Mouse (Mus musculus) limb, embryonic 11.5 days (tissue): Measurements from ENCODE around the gene Tbl2. TPM values are rescaled to one million over a fixed set of nuclear protein-coding genes. Genes with fewer than 3 reads are reported as not detected.
A peak's percentile ranks its signal among the peaks of the same experiment; 100 is the strongest.

ENCODE experiments used
- ATAC-seq: fragments of 200-750 bp; cut with Nextera tagmentation; 2 replicates; pipeline ENCODE4 v1.8.0; 2017; ENCODE audit warnings: low read depth; ENCODE audit not compliant: insufficient number of reproducible peaks, low FRiP score, low TSS enrichment
- DNase-seq: peaks from one replicate; pipeline ENCODE4 v3.0.0-alpha.2; 2015; ENCODE audit warnings: low spot score
- H3K27ac ChIP-seq: fragments of 300-500 bp; sonication (generic); replicated peaks from 2 replicates; pipeline ENCODE4 v1.5.1; 2014; ENCODE audit warnings: low read depth, mild to moderate bottlenecking, low read length
- H3K27me3 ChIP-seq: fragments of 300-500 bp; sonication (generic); 2 replicates; pipeline ENCODE4 v1.6.1; 2014; ENCODE audit warnings: mild to moderate bottlenecking, low read length, mixed read lengths; ENCODE audit not compliant: control insufficient read depth, insufficient read depth
- H3K36me3 ChIP-seq: fragments of 300-500 bp; sonication (generic); 2 replicates; pipeline ENCODE4 v1.6.1; 2014; ENCODE audit warnings: mild to moderate bottlenecking, low read length, moderate library complexity, mixed read lengths; ENCODE audit not compliant: control insufficient read depth, insufficient read depth
- H3K4me1 ChIP-seq: fragments of 300-500 bp; sonication (generic); 2 replicates; pipeline ENCODE4 v1.6.1; 2014; ENCODE audit warnings: low read length, mixed read lengths; ENCODE audit not compliant: control insufficient read depth, insufficient read depth
- H3K4me2 ChIP-seq: fragments of 300-500 bp; sonication (generic); 2 replicates; pipeline ENCODE4 v1.6.1; 2014; ENCODE audit warnings: low read depth, mild to moderate bottlenecking, moderate library complexity; ENCODE audit not compliant: severe bottlenecking
- H3K4me3 ChIP-seq: fragments of 300-500 bp; sonication (generic); 2 replicates; pipeline ENCODE4 v1.5.1; 2014; ENCODE audit warnings: low read depth, low read length
- H3K9ac ChIP-seq: fragments of 300-500 bp; sonication (generic); 2 replicates; pipeline ENCODE4 v1.6.1; 2014; ENCODE audit warnings: mild to moderate bottlenecking, low read length
- H3K9me3 ChIP-seq: fragments of 300-500 bp; sonication (generic); 2 replicates; pipeline ENCODE4 v1.6.1; 2016; ENCODE audit warnings: low read length; ENCODE audit not compliant: control insufficient read depth
- WGBS: fragments of 180-500 bp; shearing (Covaris S2); extraction: QIAGEN DNeasy Blood & Tissue Kit; methylation state at CpG from one replicate; pipeline ENCODE4 v1.1.7; 2014; 5-methylcytosine and 5-hydroxymethylcytosine counted together
- polyA plus RNA-seq: library from polyadenylated mRNA; unstranded; fragments of >200 nt; fragmentation: Nextera tagmentation; extraction: Ambion mirVana; gene quantifications from 2 replicates; pipeline ENCODE4 v1.2.1, GENCODE M21; 2014

Gene Tbl2
- polyA plus RNA-seq, 1 experiment from 2014 or later, result 21.4 TPM

- peak overlapping the region; percentile 60 for H3K9ac ChIP-seq
- WGBS, result 90% methylated on average over 5 of the region's 5 CpGs
- no peaks in the 10 kb centered on the region for H3K27me3 ChIP-seq
- H3K27ac ChIP-seq, result no peak overlapping the region
- H3K4me3 ChIP-seq, result peak overlapping the region; percentile 71
- no peaks in the 10 kb centered on the region for H3K9me3 ChIP-seq
- peaks cover 6% of the 10 kb centered on the region; the same call in 1 of the 2 replicates for H3K36me3 ChIP-seq
- H3K4me2 ChIP-seq, result peak overlapping the region; percentile 82
- DNase-seq, result no peak
- no peaks in the 10 kb centered on the region for H3K4me1 ChIP-seq
- ATAC-seq, result no peak
Observed at GRCm38 (mm10) chr5:135169479-135169878, 20.0 kb downstream of the Tbl2 start.

DNA sequence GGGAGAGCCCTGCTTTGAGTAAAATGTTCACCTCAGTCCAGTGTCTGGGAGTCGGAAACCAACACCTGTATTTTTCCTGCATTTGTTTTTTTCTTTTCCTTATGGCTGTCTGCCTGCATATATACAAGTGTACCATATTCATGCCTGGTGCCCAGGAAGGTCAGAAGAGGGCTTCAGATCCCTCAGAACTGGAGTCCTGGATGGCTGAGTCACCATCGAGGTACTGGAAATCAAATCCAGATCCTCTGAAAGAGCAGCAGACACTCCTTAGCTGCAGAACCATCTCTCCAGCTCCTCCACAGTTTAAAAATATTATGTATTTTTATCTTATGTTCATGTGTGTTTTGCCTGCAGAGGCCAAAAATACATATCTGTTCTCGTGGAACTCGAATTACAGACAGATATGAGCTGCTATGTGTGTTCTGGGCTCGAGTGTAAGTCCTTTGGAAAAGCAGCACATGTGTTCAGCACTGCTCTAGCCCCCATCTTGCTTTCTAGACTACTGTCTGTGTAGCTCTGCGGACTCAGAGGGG, 22.3 kb downstream of the Tbl2 start:
- ATAC-seq (no peak), DNase-seq (no peak)
- Histone ChIP-seq H3K9me3 (no peaks in the 10 kb centered on the region), H3K36me3 (peaks cover 6% of the 10 kb centered on the region; the same call in 1 of the 2 replicates), H3K9ac (no peak overlapping the region), H3K4me3 (no peak overlapping the region), H3K4me2 (no peak overlapping the region), H3K27me3 (no peaks in the 10 kb centered on the region), H3K27ac (no peak overlapping the region), H3K4me1 (no peaks in the 10 kb centered on the region)
- WGBS, result 88% methylated on average over 6 of the region's 6 CpGs

DNA sequence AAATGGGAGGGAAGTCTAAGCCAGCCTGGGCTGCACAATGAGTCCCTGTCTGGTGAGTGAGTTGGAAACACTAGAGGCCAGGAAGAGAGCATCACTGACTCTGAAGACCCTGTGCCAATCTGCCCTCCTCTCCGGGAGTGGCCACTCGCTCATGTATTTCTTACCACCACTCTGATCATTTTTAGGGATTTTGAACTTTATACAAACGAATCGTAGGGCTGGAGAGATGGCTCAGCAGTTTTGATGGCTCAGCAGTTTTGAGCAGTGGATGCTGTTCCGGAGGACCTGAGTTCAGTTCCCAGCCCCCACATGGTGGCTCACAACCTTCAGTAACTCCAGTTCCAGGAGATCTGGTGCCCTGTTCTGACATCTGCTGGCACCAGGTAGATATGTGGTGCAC, 23.5 kb downstream of the Tbl2 start:
- no peak for DNase-seq
- Histone ChIP-seq H3K9me3 (no peaks in the 10 kb centered on the region), H3K4me3 (no peak overlapping the region), H3K9ac (no peak overlapping the region), H3K4me2 (no peak overlapping the region), H3K27ac (no peak overlapping the region), H3K36me3 (peaks cover 6% of the 10 kb centered on the region), H3K4me1 (no peaks in the 10 kb centered on the region), H3K27me3 (no peaks in the 10 kb centered on the region)
- no peak for ATAC-seq
- 93% methylated on average over 5 of the region's 5 CpGs for WGBS

DNA sequence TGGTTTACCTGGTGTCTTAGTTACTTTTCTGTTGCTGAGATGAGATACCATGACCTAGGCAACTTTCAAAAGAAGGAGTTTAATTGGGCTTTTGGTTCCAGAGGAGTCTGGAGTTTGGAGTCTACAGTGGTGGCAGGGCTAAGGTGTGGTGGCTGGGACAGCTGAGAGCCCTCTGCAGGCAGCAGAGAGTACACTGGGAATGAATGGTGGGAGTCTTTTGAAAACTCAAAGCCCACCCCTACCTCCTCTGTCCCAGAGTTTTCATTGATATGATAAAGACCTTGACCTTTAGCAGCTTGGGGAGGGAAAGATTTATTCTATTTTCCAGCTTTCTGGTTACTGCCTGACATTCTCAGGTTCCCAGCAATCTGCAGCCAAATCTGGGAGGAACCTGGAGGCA, 25.6 kb downstream of the Tbl2 start:
- no peak overlapping the region for H3K27ac ChIP-seq
- ATAC-seq, result no peak
- H3K36me3 ChIP-seq, result peaks cover 14% of the 10 kb centered on the region
- no peak overlapping the region for H3K4me2 ChIP-seq
- no peak overlapping the region for H3K9ac ChIP-seq
- DNase-seq, result no peak
- H3K9me3 ChIP-seq, result no peaks in the 10 kb centered on the region
- no peaks in the 10 kb centered on the region for H3K4me1 ChIP-seq
- no peak overlapping the region for H3K4me3 ChIP-seq
- no peaks in the 10 kb centered on the region for H3K27me3 ChIP-seq

DNA sequence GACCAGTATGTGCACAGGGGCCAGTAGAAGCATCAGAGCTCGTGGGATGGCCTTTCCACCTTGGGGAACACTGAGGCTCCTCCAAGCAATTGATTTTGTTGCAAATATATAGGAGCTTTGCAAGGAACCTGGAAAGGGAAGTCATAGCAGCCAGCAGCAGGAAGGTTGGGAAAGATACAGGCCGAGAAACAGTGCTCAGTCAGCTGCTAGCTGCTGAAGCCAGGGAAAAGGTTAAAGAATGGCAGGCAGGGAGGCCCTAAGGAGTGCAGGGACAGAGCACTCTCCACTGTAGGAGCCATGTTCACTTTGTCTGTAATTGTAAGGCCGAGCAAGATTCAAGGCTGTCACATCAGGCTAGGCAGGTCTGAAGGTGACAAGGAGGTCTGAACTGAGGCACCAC, 29.1 kb downstream of the Tbl2 start:
- Histone ChIP-seq H3K9ac (no peak overlapping the region), H3K9me3 (no peaks in the 10 kb centered on the region), H3K36me3 (peaks cover 20% of the 10 kb centered on the region), H3K27ac (no peak overlapping the region), H3K27me3 (no peaks in the 10 kb centered on the region), H3K4me3 (no peak overlapping the region), H3K4me1 (no peaks in the 10 kb centered on the region), H3K4me2 (no peak overlapping the region)
- 86% methylated on average over 3 of the region's 3 CpGs for WGBS
- ATAC-seq, result no peak
- no peak for DNase-seq

GRCm38 (mm10) chr5:135178996-135179395, 29.5 kb downstream of the Tbl2 start:
- Histone ChIP-seq H3K4me1 (no peaks in the 10 kb centered on the region), H3K4me2 (no peak overlapping the region), H3K9ac (no peak overlapping the region), H3K9me3 (no peaks in the 10 kb centered on the region), H3K36me3 (peaks cover 20% of the 10 kb centered on the region), H3K27ac (no peak overlapping the region), H3K27me3 (no peaks in the 10 kb centered on the region), H3K4me3 (no peak overlapping the region)
- DNase-seq (no peak), ATAC-seq (no peak)
- WGBS, result 89% methylated on average over 4 of the region's 4 CpGs

- no peaks in the 10 kb centered on the region for H3K9me3 ChIP-seq
- DNase-seq (no peak), ATAC-seq (no peak)
- no peak overlapping the region for H3K27ac ChIP-seq
- no peak overlapping the region for H3K9ac ChIP-seq
- peaks cover 20% of the 10 kb centered on the region for H3K36me3 ChIP-seq
- H3K4me1 ChIP-seq, result no peaks in the 10 kb centered on the region
- H3K4me2 ChIP-seq, result no peak overlapping the region
- 88% methylated on average over 7 of the region's 7 CpGs for WGBS
- no peak overlapping the region for H3K4me3 ChIP-seq
- H3K27me3 ChIP-seq, result no peaks in the 10 kb centered on the region
Observed at GRCm38 (mm10) chr5:135179616-135180015, 30.2 kb downstream of the Tbl2 start.

DNA sequence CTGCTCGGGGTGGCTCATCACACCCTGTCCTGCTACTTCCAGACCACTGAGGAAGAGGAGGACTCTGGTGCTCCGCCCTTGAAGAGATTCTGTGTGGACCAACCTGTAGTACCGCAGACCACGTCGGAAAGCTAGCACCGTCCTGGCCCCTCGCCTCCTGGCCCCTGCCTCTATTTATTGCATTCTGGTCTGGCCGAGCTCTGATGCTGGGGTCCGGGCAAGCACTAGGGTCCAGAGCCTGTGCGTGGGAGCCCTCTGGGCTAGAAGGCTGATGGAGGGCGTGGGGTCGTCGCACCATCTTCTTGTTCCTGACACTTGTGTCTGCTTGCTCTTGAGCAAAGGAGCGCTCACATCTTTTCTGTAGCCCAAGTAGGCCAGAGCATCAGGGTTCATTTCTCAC, 31.3 kb downstream of the Tbl2 start:
- Histone ChIP-seq H3K9me3 (no peaks in the 10 kb centered on the region), H3K9ac (no peak overlapping the region), H3K4me1 (no peaks in the 10 kb centered on the region), H3K4me2 (no peak overlapping the region), H3K27me3 (no peaks in the 10 kb centered on the region), H3K36me3 (peaks cover 20% of the 10 kb centered on the region), H3K4me3 (no peak overlapping the region), H3K27ac (no peak overlapping the region)
- WGBS, result 92% methylated on average over 14 of the region's 14 CpGs
- ATAC-seq (no peak), DNase-seq (no peak)

GRCm38 (mm10) chr5:135181776-135182175, 32.3 kb downstream of the Tbl2 start:
- no peaks in the 10 kb centered on the region for H3K27me3 ChIP-seq
- H3K36me3 ChIP-seq, result peaks cover 20% of the 10 kb centered on the region
- ATAC-seq, result no peak
- H3K4me1 ChIP-seq, result no peaks in the 10 kb centered on the region
- no peak overlapping the region for H3K4me3 ChIP-seq
- H3K4me2 ChIP-seq, result no peak overlapping the region
- H3K9me3 ChIP-seq, result no peaks in the 10 kb centered on the region
- H3K27ac ChIP-seq, result no peak overlapping the region
- H3K9ac ChIP-seq, result no peak overlapping the region
- 85% methylated on average over 6 of the region's 6 CpGs for WGBS
- DNase-seq, result no peak
